Mouse (Mus musculus) embryonic facial prominence, embryonic 11.5 days (tissue): ENCODE measurements around the gene Rara. TPM values are rescaled to one million over a fixed set of nuclear protein-coding genes. Genes with fewer than 3 reads are reported as not detected.

Experiments used
- ATAC-seq: fragments of 200-750 bp; cut with Nextera tagmentation; replicated peaks from 2 replicates; pipeline ENCODE4 v1.8.0; 2017; ENCODE audit warnings: low read depth; ENCODE audit not compliant: insufficient number of reproducible peaks, low FRiP score, low TSS enrichment
- DNase-seq: peaks from one replicate; pipeline ENCODE4 v3.0.0-alpha.2; 2015; ENCODE audit warnings: low spot score
- H3K27ac ChIP-seq: fragments of 300-500 bp; sonication (generic); replicated peaks from 2 replicates; pipeline ENCODE4 v1.5.1; 2014; ENCODE audit warnings: mild to moderate bottlenecking, low read depth, low read length, control low read depth
- H3K27me3 ChIP-seq: fragments of 300-500 bp; sonication (generic); 2 replicates; pipeline ENCODE4 v1.6.1; 2014; ENCODE audit warnings: mild to moderate bottlenecking, low read length, moderate library complexity, mixed read lengths; ENCODE audit not compliant: control insufficient read depth, insufficient read depth
- H3K36me3 ChIP-seq: fragments of 300-500 bp; sonication (generic); replicated peaks from 2 replicates; pipeline ENCODE4 v1.6.1; 2014; ENCODE audit warnings: low read depth, mild to moderate bottlenecking, low read length, moderate library complexity, mixed read lengths; ENCODE audit not compliant: control insufficient read depth, insufficient read depth
- H3K4me1 ChIP-seq: fragments of 300-500 bp; sonication (generic); 2 replicates; pipeline ENCODE4 v1.6.1; 2014; ENCODE audit warnings: low read length, mixed read lengths; ENCODE audit not compliant: control insufficient read depth, insufficient read depth
- H3K4me2 ChIP-seq: fragments of 300-500 bp; sonication (generic); 2 replicates; pipeline ENCODE4 v1.6.1; 2014; ENCODE audit warnings: low read depth, mild to moderate bottlenecking, control low read depth, low read length, moderate library complexity
- H3K4me3 ChIP-seq: fragments of 300-500 bp; sonication (generic); 2 replicates; pipeline ENCODE4 v1.5.1; 2014; ENCODE audit warnings: low read depth, low read length, control low read depth
- H3K9ac ChIP-seq: fragments of 300-500 bp; sonication (generic); replicated peaks from 2 replicates; pipeline ENCODE4 v1.6.1; 2014; ENCODE audit warnings: mild to moderate bottlenecking, control low read depth, low read length
- H3K9me3 ChIP-seq: fragments of 300-500 bp; sonication (generic); replicated peaks from 2 replicates; pipeline ENCODE4 v1.6.1; 2016; ENCODE audit warnings: mild to moderate bottlenecking, low read length, inconsistent platforms, mixed read lengths; ENCODE audit not compliant: control insufficient read depth
- WGBS: fragments of 180-500 bp; shearing (Covaris S2); extraction: QIAGEN DNeasy Blood & Tissue Kit; methylation state at CpG from one replicate; pipeline ENCODE4 v1.1.7; 2014; 5-methylcytosine and 5-hydroxymethylcytosine counted together
- polyA plus RNA-seq: library from polyadenylated mRNA; unstranded; fragments of >200 nt; fragmentation: Nextera tagmentation; extraction: Ambion mirVana; gene quantifications from 2 replicates; pipeline ENCODE4 v1.2.1, GENCODE M21; 2014

Rara gene
- polyA plus RNA-seq, 1 experiment from 2014 or later, result 32.7 TPM

- no peaks in the 10 kb centered on the region for H3K9me3 ChIP-seq
- H3K4me2 ChIP-seq, result peak overlapping the region; percentile 99
- peaks cover 2% of the 10 kb centered on the region for H3K36me3 ChIP-seq
- no peaks in the 10 kb centered on the region for H3K27me3 ChIP-seq
- ATAC-seq (peak; percentile 35; the same call in 1 of the 2 replicates), DNase-seq (peak; percentile 83)
- H3K27ac ChIP-seq, result peak overlapping the region; percentile 79
- peak overlapping the region; percentile 58 for H3K4me3 ChIP-seq
- H3K9ac ChIP-seq, result peak overlapping the region; percentile 60
- WGBS, result under 1% methylated on average over 39 of the region's 53 CpGs
- peaks cover 47% of the 10 kb centered on the region for H3K4me1 ChIP-seq
Observed at GRCm38 (mm10) chr11:98960313-98960906, 32.8 kb downstream of the Rara start.

- 0 out of 2 replicates have a peak overlapping the region, but pooled peaks have one; percentile 41 for H3K27ac ChIP-seq
- ATAC-seq, result no peak
- H3K27me3 ChIP-seq, result no peaks in the 10 kb centered on the region
- peaks cover 54% of the 10 kb centered on the region for H3K4me1 ChIP-seq
- no peak for DNase-seq
- H3K4me3 ChIP-seq, result peak overlapping the region; percentile 58
- 4% methylated on average over 18 of the region's 18 CpGs for WGBS
- H3K9ac ChIP-seq, result peak overlapping the region; percentile 60
- peak overlapping the region; percentile 99 for H3K4me2 ChIP-seq
- H3K36me3 ChIP-seq, result peaks cover 2% of the 10 kb centered on the region
- H3K9me3 ChIP-seq, result no peaks in the 10 kb centered on the region
Observed at GRCm38 (mm10) chr11:98961051-98961592, 33.5 kb downstream of the Rara start.

DNA sequence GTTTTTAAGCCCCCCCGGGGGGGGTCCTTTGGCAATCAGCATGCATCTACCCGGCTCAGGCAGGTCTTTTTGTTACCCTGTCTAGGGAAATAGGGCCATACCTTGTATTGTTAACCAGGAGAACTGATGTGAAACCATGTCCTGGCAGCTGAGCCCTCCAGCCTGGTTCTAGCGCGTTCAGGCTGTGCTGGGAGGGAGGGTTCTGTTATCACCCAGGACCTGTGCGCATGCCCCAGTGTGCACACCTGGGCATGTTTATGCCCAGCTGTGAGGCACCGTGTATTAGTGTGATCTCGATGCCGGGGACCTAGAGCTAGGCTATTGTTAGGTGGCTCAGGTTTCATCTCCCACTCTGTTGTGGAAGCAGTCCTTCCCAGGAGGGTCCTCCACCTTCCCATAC is 34.1 kb downstream of the Rara start:
- WGBS, result 8% methylated on average over 8 of the region's 8 CpGs
- H3K4me1 ChIP-seq, result peaks cover 58% of the 10 kb centered on the region
- peak overlapping the region; percentile 60 for H3K9ac ChIP-seq
- H3K4me3 ChIP-seq, result peak overlapping the region; percentile 58
- no peaks in the 10 kb centered on the region for H3K9me3 ChIP-seq
- H3K4me2 ChIP-seq, result peak overlapping the region; percentile 99
- H3K36me3 ChIP-seq, result peaks cover 2% of the 10 kb centered on the region
- H3K27ac ChIP-seq, result no peak overlapping the region
- no peak for ATAC-seq
- no peak for DNase-seq
- H3K27me3 ChIP-seq, result no peaks in the 10 kb centered on the region

DNA sequence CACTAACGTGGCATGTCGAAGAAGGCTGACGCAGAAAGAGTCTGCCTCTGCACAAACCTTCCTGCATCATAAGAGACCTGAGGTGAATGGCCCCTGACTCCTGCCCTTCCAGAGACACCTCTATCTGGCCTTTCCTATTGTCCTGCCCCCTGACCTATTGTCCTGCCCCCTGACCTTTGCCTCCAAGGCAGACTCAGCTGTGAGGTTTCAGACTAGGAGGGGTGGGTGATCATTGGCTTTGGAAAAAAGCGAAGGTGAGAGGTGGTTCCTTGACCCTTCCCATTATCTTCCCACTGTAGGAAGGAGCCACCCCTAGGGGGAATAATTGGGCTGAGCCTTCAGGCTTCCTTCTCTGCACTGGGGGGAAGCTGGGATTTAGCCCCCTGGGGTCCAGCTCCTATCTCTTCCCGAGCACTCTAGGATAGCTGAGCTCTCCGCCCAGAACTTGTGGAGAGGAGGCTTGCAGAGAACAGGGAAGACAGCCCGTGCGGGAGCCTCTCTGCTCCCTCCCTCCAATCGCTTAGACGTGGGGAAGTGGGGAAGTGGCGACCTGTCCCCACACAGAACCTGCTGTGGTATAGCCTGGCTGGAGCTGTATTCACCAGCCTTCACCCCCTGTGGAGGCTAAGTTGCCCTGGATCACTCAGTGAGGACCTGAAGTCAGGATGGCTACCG is 34.9 kb downstream of the Rara start:
- H3K9ac ChIP-seq, result peak overlapping the region; percentile 60
- H3K27me3 ChIP-seq, result no peaks in the 10 kb centered on the region
- H3K36me3 ChIP-seq, result no peaks in the 10 kb centered on the region; the same call in 1 of the 2 replicates
- peaks cover 62% of the 10 kb centered on the region for H3K4me1 ChIP-seq
- no peak for DNase-seq
- ATAC-seq, result no peak
- H3K4me3 ChIP-seq, result peak overlapping the region; percentile 26
- H3K9me3 ChIP-seq, result no peaks in the 10 kb centered on the region
- peak overlapping the region; percentile 99 for H3K4me2 ChIP-seq
- peak overlapping the region; percentile 87 for H3K27ac ChIP-seq
- 8% methylated on average over 12 of the region's 12 CpGs for WGBS

DNA sequence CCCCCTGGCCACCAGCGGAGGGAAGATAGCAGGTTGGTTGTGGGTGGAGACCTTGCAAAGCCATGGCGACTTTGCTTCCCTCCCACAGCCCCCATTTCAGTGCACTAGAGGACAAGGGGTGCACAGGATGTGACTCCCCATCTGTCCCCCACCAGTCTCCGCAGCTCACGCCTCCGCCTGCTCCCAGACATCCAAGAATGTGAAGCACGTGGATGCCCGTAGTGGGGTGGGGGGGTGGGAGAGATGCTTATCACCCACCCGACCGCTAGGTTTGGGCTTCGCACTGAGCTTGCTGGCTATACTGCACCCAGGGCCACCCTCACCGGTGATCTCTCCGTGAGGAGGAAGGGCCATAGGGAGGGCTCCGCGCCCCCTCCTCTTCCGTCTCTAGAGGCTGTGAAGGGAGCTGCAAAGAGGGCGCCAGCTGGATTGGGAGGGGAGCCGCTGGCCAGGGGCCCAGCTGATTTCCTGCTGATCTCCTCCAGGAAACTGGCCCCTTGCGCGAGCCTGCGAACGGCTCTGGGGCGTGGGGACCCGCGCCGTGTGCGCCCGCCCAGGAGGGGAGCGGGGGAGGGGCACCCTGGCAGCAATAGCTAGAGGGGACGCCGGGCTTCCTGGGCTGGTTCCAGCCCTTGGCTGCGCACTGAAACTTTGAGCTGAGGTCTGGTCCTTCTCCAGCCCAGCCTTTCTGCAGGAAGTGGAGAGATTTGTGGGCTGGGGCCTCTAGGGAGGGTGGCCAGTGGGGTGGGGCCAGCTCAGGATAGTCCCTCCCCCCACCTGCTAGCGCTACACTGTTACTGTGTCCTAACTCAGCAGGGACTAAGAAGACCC is 35.8 kb downstream of the Rara start:
- H3K9ac ChIP-seq, result peak overlapping the region; percentile 60
- H3K36me3 ChIP-seq, result no peaks in the 10 kb centered on the region; the same call in none of the 2 replicates
- peaks cover 66% of the 10 kb centered on the region for H3K4me1 ChIP-seq
- no peaks in the 10 kb centered on the region for H3K27me3 ChIP-seq
- peak overlapping the region; percentile 26 for H3K4me3 ChIP-seq
- ATAC-seq (peak; percentile 37; the same call in 1 of the 2 replicates), DNase-seq (peak; percentile 69)
- peak overlapping the region; percentile 64 for H3K4me2 ChIP-seq
- WGBS, result 0% methylated on average over 32 of the region's 32 CpGs
- H3K27ac ChIP-seq, result peak overlapping the region; percentile 87
- no peaks in the 10 kb centered on the region for H3K9me3 ChIP-seq

- Histone ChIP-seq H3K4me1 (peaks cover 72% of the 10 kb centered on the region), H3K4me3 (no peak overlapping the region; the same call in 1 of the 2 replicates), H3K9ac (peak overlapping the region; percentile 60), H3K36me3 (no peaks in the 10 kb centered on the region; the same call in none of the 2 replicates), H3K27me3 (no peaks in the 10 kb centered on the region), H3K4me2 (peak overlapping the region; percentile 64), H3K9me3 (no peaks in the 10 kb centered on the region), H3K27ac (peak overlapping the region; percentile 87)
- ATAC-seq, result no peak
- WGBS, result 20% methylated on average over 6 of the region's 6 CpGs
- no peak for DNase-seq
Observed at GRCm38 (mm10) chr11:98964201-98964615, 36.6 kb downstream of the Rara start.

DNA sequence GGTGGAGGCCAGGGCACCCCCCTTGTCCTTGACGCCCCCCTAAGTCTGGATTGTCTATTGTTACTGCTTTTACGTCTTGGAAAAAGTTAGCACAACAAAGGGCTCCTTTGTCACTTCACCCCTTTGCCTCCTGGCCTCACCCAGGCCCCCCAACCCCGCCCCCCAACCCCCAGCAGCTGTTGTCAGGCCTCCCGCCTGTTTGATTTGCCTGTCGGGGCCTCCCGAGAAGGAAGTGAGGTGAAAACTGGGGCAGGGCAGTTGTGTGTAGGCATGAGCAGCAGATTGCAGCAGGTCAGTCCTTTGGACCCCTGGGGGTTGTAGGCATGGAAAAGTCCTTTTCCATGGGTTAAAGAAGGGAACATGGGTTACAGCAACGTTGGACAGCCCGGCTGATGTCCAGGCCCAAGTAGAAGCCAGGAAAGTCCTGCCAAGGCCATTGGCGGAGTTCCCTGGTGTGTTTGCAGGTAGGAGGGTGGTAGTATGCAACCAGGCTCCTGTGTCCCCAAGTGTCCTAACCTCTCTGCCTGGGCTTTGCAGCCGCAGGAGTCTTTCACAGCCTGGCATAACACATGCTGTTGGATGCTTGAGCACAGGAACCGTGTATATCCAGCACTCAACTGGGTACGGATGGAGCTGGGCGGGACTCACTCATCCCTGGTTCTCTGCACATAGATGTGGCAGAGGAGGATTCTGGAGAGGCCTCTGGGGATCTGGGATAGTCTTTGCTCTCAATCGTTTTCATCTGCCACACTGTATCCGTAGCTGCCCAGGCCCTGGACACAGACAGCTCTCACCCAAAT is 37.2 kb downstream of the Rara start:
- Histone ChIP-seq H3K9ac (peak overlapping the region; percentile 60), H3K27me3 (no peaks in the 10 kb centered on the region), H3K4me2 (peak overlapping the region; percentile 64), H3K4me1 (peaks cover 71% of the 10 kb centered on the region), H3K9me3 (no peaks in the 10 kb centered on the region), H3K36me3 (no peaks in the 10 kb centered on the region; the same call in none of the 2 replicates), H3K27ac (peak overlapping the region; percentile 87), H3K4me3 (no peak overlapping the region)
- DNase-seq (no peak), ATAC-seq (no peak)
- WGBS, result 12% methylated on average over 15 of the region's 15 CpGs
